Mouse (Mus musculus) erythroblast, embryonic 14.5 days (primary cell): ENCODE data around the gene Olfr373.

ENCODE experiments used
- GATA1 ChIP-seq: IDR thresholded peaks from 2 replicates; pipeline ENCODE4 v1.6.1; 2012; ENCODE audit warnings: low read length, inconsistent platforms, mixed read lengths
- TAL1 ChIP-seq: IDR thresholded peaks from 3 replicates; pipeline ENCODE4 v1.6.1; 2012; ENCODE audit warnings: low read length, inconsistent platforms, mixed read lengths

DNA sequence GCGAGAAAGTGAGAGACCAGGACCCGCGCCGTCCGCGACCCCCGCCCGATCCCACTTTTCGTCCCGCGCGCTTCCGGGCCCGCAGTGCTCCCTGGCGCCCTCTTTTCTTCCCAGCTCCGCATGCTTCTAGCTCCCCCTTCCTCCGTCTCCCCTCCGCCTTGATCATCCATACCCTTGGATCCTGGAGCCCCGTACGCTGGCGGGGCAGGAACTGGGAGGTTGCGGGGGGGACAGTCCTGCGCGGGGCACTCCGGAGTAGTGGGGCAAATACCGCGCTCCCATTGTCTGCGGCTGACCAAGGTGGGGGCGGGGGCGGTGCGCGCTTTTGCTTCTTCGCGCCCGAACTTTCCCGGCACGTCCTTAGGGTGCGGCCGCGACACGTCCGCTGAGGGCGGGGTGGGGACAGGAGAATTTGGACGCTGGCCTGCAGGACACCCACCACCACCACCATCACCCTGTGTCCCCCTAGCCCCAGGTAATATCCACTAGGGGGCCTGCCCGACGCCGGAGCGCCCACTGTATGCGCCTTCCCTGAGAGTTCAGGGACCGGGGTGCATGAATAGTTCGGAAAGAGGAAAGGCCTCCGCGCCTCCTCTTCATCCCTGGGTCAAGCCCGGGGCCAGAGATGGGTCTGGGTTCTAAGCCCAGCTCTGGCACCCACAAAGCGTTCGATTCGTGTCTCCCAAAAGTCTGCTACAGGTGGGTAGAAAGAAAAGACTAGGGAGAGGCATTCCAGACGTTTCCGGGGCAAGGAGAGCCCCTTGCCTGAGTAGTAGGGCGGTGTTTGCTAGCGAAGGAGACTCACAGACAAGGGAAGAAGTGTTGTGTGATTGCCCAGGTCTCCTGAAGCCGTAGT lies 52.7 kb downstream of the Olfr373 start:
- TF ChIP-seq GATA1: no peak
- TF ChIP-seq TAL1: no peak
